Mouse (Mus musculus): ENCODE measurements around the gene Hps3.

GRCm38 (mm10) chr3:20026481-20026880 lies 8.6 kb downstream of the Hps3 start:
- TF ChIP-seq CTCF (IDR thresholded peaks at IDR 0.05; ENCODE audit: control insufficient read depth, insufficient read depth, insufficient read length) (no peak), MAX (IDR thresholded peaks at IDR 0.05) (no peak), MYOD1 (IDR thresholded peaks at IDR 0.05; ENCODE audit: control insufficient read depth, insufficient read length, low read depth) (no peak), MYOG (IDR thresholded peaks at IDR 0.05; ENCODE audit: control insufficient read depth, extremely low read depth, insufficient read length) (no peak), USF1 (IDR thresholded peaks at IDR 0.05; ENCODE audit: low read depth) (no peak), CEBPB (IDR thresholded peaks at IDR 0.05; ENCODE audit: low read depth) (no peak), FOSL1 (IDR thresholded peaks at IDR 0.05; ENCODE audit: insufficient read depth, low read length, poor library complexity, severe bottlenecking) (no peak)

Measured in C2C12 (cell line).